Mouse (Mus musculus) embryonic facial prominence, embryonic 11.5 days (tissue): ENCODE results near the gene Fyb. TPM values are rescaled to one million over a fixed set of nuclear protein-coding genes. Genes with fewer than 3 reads are reported as not detected.
A peak's percentile ranks its signal among the peaks of the same experiment; 100 is the strongest.

Source experiments
- ATAC-seq: fragments of 200-750 bp; cut with Nextera tagmentation; replicated peaks from 2 replicates; pipeline ENCODE4 v1.8.0; 2017; ENCODE audit warnings: low read depth; ENCODE audit not compliant: insufficient number of reproducible peaks, low FRiP score, low TSS enrichment
- DNase-seq: peaks from one replicate; pipeline ENCODE4 v3.0.0-alpha.2; 2015; ENCODE audit warnings: low spot score
- H3K27ac ChIP-seq: fragments of 300-500 bp; sonication (generic); replicated peaks from 2 replicates; pipeline ENCODE4 v1.5.1; 2014; ENCODE audit warnings: mild to moderate bottlenecking, low read depth, low read length, control low read depth
- H3K27me3 ChIP-seq: fragments of 300-500 bp; sonication (generic); 2 replicates; pipeline ENCODE4 v1.6.1; 2014; ENCODE audit warnings: mild to moderate bottlenecking, low read length, moderate library complexity, mixed read lengths; ENCODE audit not compliant: control insufficient read depth, insufficient read depth
- H3K36me3 ChIP-seq: fragments of 300-500 bp; sonication (generic); replicated peaks from 2 replicates; pipeline ENCODE4 v1.6.1; 2014; ENCODE audit warnings: low read depth, mild to moderate bottlenecking, low read length, moderate library complexity, mixed read lengths; ENCODE audit not compliant: control insufficient read depth, insufficient read depth
- H3K4me1 ChIP-seq: fragments of 300-500 bp; sonication (generic); 2 replicates; pipeline ENCODE4 v1.6.1; 2014; ENCODE audit warnings: low read length, mixed read lengths; ENCODE audit not compliant: control insufficient read depth, insufficient read depth
- H3K4me2 ChIP-seq: fragments of 300-500 bp; sonication (generic); 2 replicates; pipeline ENCODE4 v1.6.1; 2014; ENCODE audit warnings: low read depth, mild to moderate bottlenecking, control low read depth, low read length, moderate library complexity
- H3K4me3 ChIP-seq: fragments of 300-500 bp; sonication (generic); 2 replicates; pipeline ENCODE4 v1.5.1; 2014; ENCODE audit warnings: low read depth, low read length, control low read depth
- H3K9ac ChIP-seq: fragments of 300-500 bp; sonication (generic); replicated peaks from 2 replicates; pipeline ENCODE4 v1.6.1; 2014; ENCODE audit warnings: mild to moderate bottlenecking, control low read depth, low read length
- H3K9me3 ChIP-seq: fragments of 300-500 bp; sonication (generic); replicated peaks from 2 replicates; pipeline ENCODE4 v1.6.1; 2016; ENCODE audit warnings: mild to moderate bottlenecking, low read length, inconsistent platforms, mixed read lengths; ENCODE audit not compliant: control insufficient read depth
- WGBS: fragments of 180-500 bp; shearing (Covaris S2); extraction: QIAGEN DNeasy Blood & Tissue Kit; methylation state at CpG from one replicate; pipeline ENCODE4 v1.1.7; 2014; 5-methylcytosine and 5-hydroxymethylcytosine counted together
- polyA plus RNA-seq: library from polyadenylated mRNA; unstranded; fragments of >200 nt; fragmentation: Nextera tagmentation; extraction: Ambion mirVana; gene quantifications from 2 replicates; pipeline ENCODE4 v1.2.1, GENCODE M21; 2014

The Fyb gene
- polyA plus RNA-seq, 1 experiment from 2014 or later: 2.8 TPM

- H3K9ac ChIP-seq: no peak overlapping the region
- H3K27me3 ChIP-seq: no peaks in the 10 kb centered on the region
- ATAC-seq: no peak
- H3K4me2 ChIP-seq: no peak overlapping the region
- H3K36me3 ChIP-seq: no peaks in the 10 kb centered on the region
- H3K27ac ChIP-seq: no peak overlapping the region
- DNase-seq: no peak
- WGBS: 82% methylated on average over 4 of the region's 4 CpGs
- no peak overlapping the region for H3K4me3 ChIP-seq
- no peaks in the 10 kb centered on the region for H3K4me1 ChIP-seq
- H3K9me3 ChIP-seq: no peaks in the 10 kb centered on the region
Observed at GRCm38 (mm10) chr15:6554742-6555141, 32.1 kb downstream of the Fyb start.

GRCm38 (mm10) chr15:6555536-6555935, 32.9 kb downstream of the Fyb start:
- DNase-seq (no peak), ATAC-seq (no peak)
- no peak overlapping the region for H3K4me2 ChIP-seq
- no peaks in the 10 kb centered on the region for H3K27me3 ChIP-seq
- H3K36me3 ChIP-seq: no peaks in the 10 kb centered on the region
- 26% methylated on average over 2 of the region's 2 CpGs for WGBS
- H3K4me1 ChIP-seq: no peaks in the 10 kb centered on the region
- H3K4me3 ChIP-seq: no peak overlapping the region
- no peak overlapping the region for H3K27ac ChIP-seq
- no peak overlapping the region for H3K9ac ChIP-seq
- no peaks in the 10 kb centered on the region for H3K9me3 ChIP-seq

- WGBS: 92% methylated on average over 4 of the region's 4 CpGs
- H3K27me3 ChIP-seq: no peaks in the 10 kb centered on the region
- ATAC-seq: no peak
- H3K9ac ChIP-seq: no peak overlapping the region
- no peaks in the 10 kb centered on the region for H3K36me3 ChIP-seq
- no peak for DNase-seq
- no peaks in the 10 kb centered on the region for H3K9me3 ChIP-seq
- H3K27ac ChIP-seq: no peak overlapping the region
- no peaks in the 10 kb centered on the region for H3K4me1 ChIP-seq
- no peak overlapping the region for H3K4me2 ChIP-seq
- no peak overlapping the region for H3K4me3 ChIP-seq
Observed at GRCm38 (mm10) chr15:6556272-6556671, 33.6 kb downstream of the Fyb start.

- 90% methylated on average over 6 of the region's 6 CpGs for WGBS
- Histone ChIP-seq H3K9ac (no peak overlapping the region), H3K36me3 (no peaks in the 10 kb centered on the region), H3K4me1 (no peaks in the 10 kb centered on the region), H3K4me3 (no peak overlapping the region), H3K27ac (no peak overlapping the region), H3K4me2 (no peak overlapping the region), H3K9me3 (no peaks in the 10 kb centered on the region), H3K27me3 (no peaks in the 10 kb centered on the region)
- ATAC-seq (no peak), DNase-seq (no peak)
Observed at GRCm38 (mm10) chr15:6556911-6557310, 34.3 kb downstream of the Fyb start.

GRCm38 (mm10) chr15:6557552-6557951, 34.9 kb downstream of the Fyb start:
- no peaks in the 10 kb centered on the region for H3K36me3 ChIP-seq
- no peaks in the 10 kb centered on the region for H3K9me3 ChIP-seq
- no peak overlapping the region for H3K4me2 ChIP-seq
- DNase-seq (no peak), ATAC-seq (no peak)
- no peak overlapping the region for H3K9ac ChIP-seq
- WGBS: 93% methylated on average over 4 of the region's 4 CpGs
- no peak overlapping the region for H3K4me3 ChIP-seq
- no peaks in the 10 kb centered on the region for H3K27me3 ChIP-seq
- H3K27ac ChIP-seq: no peak overlapping the region
- no peaks in the 10 kb centered on the region for H3K4me1 ChIP-seq

- H3K4me1 ChIP-seq: no peaks in the 10 kb centered on the region
- no peaks in the 10 kb centered on the region for H3K9me3 ChIP-seq
- no peak overlapping the region for H3K27ac ChIP-seq
- H3K9ac ChIP-seq: no peak overlapping the region
- no peaks in the 10 kb centered on the region for H3K36me3 ChIP-seq
- H3K4me2 ChIP-seq: no peak overlapping the region
- 67% methylated on average over 9 of the region's 9 CpGs for WGBS
- no peak for ATAC-seq
- no peak overlapping the region for H3K4me3 ChIP-seq
- peak; percentile 31 for DNase-seq
- no peaks in the 10 kb centered on the region for H3K27me3 ChIP-seq
Observed at GRCm38 (mm10) chr15:6559188-6559587, 36.5 kb downstream of the Fyb start.

GRCm38 (mm10) chr15:6560696-6561095, 38.0 kb downstream of the Fyb start:
- no peak overlapping the region for H3K4me2 ChIP-seq
- DNase-seq: no peak
- 78% methylated on average over 10 of the region's 10 CpGs for WGBS

GRCm38 (mm10) chr15:6562161-6562560, 39.5 kb downstream of the Fyb start:
- Histone ChIP-seq H3K4me1 (no peaks in the 10 kb centered on the region), H3K4me2 (no peak overlapping the region), H3K27me3 (no peaks in the 10 kb centered on the region), H3K4me3 (no peak overlapping the region), H3K9me3 (no peaks in the 10 kb centered on the region), H3K27ac (no peak overlapping the region), H3K9ac (no peak overlapping the region), H3K36me3 (no peaks in the 10 kb centered on the region)
- no peak for DNase-seq
- ATAC-seq: no peak
- 86% methylated on average over 4 of the region's 4 CpGs for WGBS

More at GRCm38 (mm10) chr15:6560696-6561095, 38.0 kb downstream of the Fyb start:
- ATAC-seq: no peak
- Histone ChIP-seq H3K27me3 (no peaks in the 10 kb centered on the region), H3K9me3 (no peaks in the 10 kb centered on the region), H3K4me1 (no peaks in the 10 kb centered on the region), H3K9ac (no peak overlapping the region), H3K27ac (no peak overlapping the region), H3K4me3 (no peak overlapping the region), H3K36me3 (no peaks in the 10 kb centered on the region)
